Mouse (Mus musculus) embryo, embryonic 9.5 days (tissue): Measurements from ENCODE around the gene Ipo8.

Source experiments
- DNase-seq: peaks from one replicate; pipeline ENCODE4 v3.0.0-alpha.2; 2017; ENCODE audit errors: extremely low spot score

Ipo8 gene

DNA sequence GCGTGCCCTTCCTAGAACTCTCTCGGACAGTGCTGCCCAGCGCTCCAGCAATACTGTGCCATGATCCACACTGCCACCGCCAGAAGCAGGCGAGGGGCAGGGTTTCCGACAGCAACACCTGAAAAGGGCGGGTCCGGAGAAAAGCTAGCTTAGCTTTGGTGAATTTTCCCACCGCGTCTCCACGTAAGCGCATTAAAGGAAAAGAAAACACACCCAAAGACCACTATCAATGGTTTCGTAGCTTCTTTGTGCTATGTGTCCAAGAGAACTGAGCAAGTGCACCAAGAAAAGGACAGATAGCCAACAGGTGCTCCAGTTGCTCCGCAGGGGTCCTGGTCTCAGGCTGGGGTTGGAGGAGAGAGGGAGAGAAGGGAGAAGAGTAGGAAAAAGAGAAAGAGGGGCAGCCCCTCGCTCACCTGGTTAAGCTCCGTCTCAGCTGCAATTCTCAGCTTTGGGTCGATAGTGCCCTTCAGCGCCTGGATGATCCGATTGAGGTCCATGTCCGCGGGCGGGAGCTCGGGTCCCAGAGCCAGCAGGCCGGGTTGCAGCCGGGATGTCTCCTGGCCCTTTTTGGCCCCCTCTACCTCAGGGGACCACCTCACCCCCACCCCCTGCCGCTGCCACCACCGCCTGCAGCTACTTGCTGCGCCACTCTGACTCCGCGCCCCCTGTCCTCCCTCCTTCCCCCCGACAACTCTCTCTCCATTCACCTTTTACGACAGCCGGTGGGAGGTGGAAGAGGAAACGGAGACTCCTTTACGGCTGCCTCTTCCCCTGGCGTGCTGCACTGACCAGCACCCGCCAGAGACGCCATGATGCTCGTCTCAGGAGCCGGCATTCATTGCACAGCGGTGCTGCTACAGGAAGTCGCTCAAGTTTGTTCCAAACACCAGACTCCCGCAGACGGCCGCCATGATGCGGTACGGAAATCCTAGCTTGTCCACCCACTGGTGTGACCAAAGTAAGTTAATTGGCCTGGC lies at the start of gene Ipo8:
Ipo8 (minus strand) TSS at position 720 of the 980 bp plus-strand sequence.
- peak; percentile 90 for DNase-seq

DNA sequence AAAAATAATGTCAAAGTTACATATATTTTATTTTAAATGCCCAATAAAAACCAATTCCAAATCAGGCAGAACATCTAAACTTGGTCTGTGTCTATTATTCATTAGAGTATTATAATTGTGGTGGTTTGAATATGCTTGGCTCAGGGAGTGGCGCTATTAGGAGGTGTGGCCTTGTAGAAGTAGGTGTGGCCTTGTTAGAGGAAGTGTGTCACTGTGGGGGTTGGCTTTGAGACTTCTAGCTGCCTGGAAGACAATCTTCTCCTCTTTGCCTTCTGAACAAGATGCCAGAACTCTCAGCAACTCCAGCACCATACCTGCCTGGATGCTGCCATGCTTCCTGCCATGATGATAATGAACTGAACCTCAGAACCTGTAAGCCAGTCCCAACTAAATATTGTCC lies 42.6 kb upstream of the Ipo8 start:
- no peak for DNase-seq

DNA sequence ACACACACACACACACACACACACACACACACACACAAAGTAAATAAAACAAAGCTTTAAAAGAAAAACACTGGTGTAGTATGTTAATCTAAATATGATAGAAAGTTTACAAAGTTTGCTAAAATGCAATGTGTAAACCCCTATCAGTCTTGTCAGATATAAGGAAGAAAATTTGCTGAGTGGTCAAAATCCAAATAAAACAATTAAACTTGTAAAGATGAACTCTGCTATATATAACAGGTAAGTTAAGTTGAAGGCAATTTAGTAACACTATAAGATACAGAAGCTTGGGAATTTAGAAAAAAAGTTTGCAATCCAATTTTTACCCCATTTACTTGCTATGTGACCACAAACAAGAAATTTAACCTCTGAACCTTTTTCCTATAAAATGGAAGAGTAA lies 14.4 kb upstream of the Ipo8 start:
- no peak for DNase-seq

DNA sequence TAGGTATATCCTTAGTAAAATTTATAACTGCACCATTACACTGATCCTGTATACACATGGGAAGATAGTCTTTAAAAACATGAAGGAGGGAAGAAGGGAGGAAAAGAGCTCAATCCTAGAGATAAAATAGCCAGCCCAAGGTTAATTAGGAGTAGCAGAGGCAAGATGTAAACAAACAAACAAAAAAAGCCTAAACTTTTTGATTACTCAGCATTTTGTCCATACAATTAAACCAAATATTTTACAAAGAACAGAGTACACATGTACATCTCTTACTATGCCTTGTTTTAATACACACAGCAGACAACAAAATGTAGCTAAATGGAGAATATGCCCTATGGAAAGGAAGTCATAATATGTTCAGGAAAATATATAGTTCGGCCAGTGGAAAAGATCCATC lies 10.5 kb upstream of the Ipo8 start:
- DNase-seq, result no peak

DNA sequence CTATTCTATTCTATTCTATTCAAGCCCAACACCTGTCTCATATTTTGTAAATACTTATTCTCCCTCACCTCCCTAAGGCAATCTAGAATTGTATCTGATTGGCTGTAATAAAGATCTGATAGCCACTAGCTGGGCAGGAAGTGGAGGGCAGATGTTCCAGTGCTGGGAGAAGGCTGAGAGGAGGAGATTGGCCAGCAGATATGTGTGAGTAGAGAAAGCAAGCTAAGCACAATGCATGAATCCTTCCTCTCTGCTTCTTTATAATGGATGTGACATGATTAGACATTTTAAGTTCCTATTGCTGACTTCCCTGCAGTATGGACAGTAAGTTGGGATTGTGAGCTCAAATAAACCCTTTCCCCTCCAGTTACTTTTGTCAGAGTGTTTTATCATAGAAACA lies 7.2 kb upstream of the Ipo8 start:
- no peak for DNase-seq

DNA sequence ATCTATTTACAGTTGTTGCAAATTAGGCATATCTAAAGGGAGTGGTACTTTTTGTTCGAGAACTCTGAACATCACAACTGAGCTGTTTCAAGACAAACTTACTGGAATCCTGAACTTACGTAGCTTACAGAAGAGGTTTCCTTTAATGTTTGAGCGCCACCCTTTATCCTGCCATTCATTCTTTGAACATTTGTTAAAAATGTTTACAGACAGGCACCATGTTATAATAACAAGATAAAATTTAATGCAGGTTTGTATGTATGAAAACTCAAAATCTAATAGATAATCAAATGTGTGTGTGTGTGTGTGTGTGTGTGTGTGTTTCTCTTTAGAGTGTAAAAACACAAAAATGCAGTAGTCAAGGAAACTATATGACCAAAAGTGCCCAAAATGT lies 458 bp upstream of the Ipo8 start:
- DNase-seq, result peak; percentile 10

DNA sequence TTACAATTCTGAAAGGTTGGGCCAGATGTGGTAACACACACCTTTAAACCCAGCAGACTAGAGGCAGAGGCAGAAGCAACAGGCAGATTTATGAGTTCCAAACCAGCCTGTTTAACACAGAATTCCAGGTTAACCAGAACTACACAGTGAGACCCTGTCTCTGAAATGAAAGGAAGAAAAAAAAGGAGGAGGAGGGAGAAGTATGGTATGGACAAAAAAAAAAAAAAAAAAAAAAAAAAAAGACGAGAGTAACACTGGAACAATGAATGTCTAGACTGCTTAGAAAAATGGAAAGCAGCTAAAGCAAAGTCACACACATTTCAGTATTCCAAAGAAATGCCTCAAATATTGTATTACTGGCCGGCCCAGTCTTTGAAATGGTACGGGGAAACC lies 916 bp downstream of the Ipo8 start:
- DNase-seq, result no peak

DNA sequence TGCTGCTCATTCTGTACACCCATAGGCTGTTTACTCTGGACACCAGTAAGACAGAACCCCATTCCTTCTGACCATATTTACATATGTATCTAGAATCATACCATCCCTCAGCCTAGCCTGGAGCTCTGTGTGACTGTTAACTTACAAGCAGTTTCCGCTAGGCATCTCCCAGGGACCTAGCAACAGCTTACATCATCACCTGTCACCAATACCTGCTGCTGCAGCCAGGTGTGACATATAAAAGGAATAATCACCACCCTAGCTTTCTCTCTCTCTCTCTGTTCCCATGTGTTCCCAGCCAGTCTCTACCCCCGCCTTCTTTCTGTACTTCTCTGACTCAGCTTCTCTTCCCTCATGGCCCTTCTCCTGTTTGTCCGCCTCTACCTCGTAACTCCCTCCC lies 5.1 kb downstream of the Ipo8 start:
- no peak for DNase-seq

DNA sequence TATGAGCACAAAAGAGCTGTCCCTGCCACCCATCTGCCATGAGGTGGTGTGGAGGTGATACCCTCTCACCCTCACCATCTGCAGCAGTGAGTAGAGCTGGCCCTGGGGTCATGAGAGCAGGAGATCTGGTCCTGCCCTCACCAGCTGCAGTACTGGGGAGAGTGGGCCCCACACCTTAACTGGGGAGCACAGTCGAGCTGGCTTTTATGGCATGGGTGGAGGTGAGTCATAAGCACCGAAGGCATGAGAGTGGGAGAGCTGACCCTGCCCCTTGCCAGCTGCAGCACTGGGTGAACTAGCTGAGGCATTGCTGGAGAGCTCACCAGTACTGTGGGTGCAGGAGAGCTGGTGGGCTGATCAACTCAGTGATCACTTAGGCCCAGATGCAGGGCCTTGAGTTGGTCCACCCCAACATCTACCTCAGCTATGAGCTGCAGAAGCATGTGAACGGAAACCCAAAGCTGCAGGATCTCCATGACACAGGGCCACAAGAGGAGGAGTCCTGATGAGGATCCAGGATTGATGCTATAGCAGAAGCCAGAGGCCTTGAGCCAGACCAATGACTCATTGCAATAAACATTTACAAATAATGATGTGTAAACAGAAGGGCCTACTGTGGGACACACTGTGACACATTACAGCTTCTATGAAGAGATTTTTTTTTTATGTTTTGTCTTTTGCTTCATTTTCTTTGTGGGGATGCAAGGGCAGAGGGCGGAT lies 12.5 kb downstream of the Ipo8 start:
- no peak for DNase-seq

DNA sequence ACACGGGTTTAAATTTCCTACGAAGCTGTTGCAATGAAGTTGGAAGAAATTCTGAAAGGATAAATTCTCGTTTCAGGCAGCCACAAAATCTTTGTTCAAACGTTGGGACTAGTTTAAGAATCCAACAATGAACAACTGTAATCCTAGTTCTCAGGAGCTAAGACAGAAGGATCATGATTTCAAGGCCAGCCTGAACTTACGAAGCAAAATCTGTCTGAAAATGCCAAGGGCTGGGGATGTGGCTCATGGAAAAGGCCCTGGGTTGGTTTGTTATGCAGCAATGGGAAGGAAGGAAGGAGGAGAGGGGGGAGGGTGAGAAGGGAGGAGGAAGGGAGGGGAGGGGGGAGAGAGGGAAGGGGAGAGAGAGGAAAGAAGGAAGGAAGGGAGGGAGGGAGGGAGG lies 14.5 kb downstream of the Ipo8 start:
- no peak for DNase-seq

DNA sequence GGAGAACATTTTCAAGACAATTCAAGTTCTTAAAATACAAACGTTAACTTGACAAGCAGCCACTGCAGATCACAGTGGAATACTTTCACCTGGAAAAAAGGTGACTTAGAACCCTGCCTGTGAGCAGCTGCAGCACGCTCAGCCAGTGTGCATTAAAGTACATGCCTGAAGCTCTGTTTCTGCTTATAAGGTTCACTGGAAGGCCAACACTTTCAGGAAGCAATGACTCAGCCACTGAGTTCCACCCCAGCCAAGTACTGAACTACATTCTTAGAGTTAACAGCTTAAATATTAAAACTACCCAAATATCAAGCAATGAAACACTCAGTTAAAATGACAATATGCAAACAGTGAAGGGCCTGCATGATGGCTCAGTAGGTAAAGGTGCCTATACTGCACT lies 20.1 kb downstream of the Ipo8 start:
- no peak for DNase-seq

DNA sequence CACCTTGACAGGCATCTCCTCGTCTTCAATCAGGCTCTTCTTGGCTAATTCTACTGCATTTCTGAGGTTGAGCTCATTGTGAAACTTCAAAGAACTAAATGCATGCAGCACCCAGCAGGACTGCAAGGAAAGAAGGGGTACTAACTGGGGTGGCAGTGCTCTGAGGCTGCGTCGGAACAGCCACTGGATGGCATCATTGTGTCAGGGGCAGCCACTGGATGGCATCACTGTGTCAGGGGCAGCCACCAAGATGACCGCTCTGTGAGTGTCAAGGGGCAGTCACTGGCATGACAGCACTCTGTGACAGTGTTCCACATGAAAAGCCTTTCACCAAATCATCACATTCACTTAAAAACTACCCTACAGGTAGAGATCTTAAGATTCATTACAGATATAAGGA lies 31.5 kb downstream of the Ipo8 start:
- DNase-seq, result no peak

DNA sequence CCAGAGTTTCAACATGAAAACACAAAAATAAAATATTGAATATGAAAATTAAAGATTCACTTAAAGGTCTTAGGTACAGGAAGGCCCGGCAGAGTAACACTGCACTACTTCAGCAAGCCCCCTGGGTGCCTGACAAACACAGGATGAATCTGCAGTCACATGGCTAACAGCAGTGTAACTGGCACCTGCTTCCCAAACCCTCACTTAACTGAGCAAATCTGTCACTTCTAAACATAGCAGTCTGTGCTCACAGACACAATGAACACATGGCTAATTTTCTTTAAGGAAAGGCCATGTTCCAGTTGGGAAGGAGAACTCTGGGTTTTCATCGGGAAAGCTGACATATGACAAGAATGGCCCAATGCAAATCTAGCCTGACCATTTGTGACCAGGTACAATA lies 36.1 kb downstream of the Ipo8 start:
- DNase-seq, result no peak

DNA sequence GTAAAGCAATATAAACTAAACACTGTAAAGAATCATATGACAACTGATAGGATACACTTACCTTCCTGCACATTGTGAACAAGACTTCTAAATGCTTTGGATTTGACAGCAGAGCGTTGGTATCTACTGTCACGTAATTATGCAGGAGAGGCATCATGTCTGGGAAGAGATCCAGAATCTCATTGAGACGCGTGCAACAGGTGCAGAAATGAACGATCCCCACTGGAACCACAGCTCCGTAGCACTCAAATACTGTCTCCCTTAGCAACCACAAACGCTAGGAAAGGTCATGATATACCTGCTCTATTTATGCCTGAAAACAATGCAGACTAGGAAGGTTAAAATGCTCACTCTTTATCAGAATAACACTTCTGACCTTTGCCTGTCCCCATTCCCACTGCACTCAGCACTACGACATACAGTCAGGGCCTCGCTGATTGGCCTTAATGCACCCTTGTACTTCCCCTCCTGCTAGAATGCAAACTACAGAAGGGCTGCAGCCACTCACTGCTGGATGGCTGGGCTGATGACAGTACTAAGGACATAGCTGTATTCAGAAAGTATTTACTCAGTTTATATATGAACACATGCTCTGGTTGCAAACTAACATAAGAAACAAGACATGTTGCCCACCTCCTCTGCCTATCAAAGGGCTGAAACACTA lies 42.1 kb downstream of the Ipo8 start:
- DNase-seq, result no peak

DNA sequence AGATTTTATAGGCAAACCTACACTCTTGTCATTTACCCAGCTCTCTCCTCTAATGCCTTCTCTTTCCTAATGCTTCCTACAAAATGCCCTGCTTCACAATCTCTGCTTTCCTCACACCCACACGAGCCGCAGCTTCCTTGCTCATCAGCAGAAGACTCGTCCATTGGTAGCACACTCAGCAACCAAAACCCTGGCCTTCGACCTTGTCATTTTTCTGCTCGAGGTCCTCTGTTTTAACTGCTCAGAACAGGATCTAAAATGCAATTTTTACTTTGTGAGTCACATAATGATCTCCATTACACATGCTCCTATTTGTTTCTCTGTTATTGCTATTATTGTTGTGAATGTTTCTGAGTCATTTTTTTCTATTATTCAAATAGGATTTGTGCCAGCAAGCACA lies 45.1 kb downstream of the Ipo8 start:
- no peak for DNase-seq

DNA sequence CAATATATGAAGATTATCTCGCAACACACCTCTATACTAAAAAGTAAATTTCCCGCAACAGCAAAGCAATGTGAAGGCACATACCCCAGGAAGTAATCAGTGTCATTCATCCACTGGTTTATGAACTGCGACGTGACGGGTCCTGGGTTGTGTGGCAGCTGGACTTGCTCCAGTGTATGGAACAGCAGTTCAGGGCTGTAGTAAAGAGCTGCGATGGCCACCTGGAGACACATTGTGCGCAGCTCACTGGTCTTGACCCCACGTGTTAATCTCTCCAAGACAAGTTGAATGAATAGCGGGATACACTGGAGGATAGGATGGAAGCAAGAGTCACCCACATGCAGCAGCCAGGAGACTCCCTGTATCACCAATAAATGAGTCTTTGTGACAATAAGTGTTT lies 46.8 kb downstream of the Ipo8 start:
- DNase-seq, result no peak

DNA sequence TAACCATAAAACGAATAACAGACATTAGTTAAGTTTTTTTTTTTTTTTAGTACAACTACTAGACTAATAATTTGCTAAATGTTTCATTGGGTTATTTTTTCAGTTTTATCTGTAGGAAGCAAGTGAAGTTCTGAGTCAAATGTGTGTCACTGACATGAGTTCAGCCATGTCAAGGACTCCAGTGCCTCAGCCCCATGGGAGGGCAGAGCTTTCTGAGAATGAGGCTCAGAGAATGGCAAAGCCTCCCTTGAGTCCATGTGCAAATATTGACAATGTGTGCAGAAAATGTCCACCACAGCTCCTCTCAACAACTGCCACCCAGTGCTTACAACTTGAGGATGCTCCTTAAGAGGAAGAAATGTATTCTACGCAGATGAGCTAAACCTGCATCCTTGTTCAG lies 55.0 kb downstream of the Ipo8 start:
- no peak for DNase-seq

DNA sequence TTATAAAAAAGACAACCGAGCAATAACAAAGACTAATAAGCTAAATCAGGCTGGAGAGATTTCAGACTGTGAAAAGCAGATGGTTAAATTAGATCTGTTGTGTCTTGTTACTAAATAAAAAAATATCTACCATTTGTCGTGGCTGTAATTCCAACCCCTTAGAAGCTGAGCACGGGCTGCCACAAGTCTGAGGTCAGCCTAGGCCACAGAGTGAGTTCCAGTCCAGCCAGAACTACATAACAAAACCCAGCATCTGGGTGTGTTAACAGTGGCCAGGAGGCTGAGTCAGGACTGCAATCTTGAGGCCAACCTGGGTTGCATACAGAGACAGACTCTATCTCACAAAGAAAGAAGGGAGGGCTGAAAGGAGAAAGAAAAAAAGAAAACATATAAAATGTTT lies 59.8 kb downstream of the Ipo8 start:
- DNase-seq, result no peak

DNA sequence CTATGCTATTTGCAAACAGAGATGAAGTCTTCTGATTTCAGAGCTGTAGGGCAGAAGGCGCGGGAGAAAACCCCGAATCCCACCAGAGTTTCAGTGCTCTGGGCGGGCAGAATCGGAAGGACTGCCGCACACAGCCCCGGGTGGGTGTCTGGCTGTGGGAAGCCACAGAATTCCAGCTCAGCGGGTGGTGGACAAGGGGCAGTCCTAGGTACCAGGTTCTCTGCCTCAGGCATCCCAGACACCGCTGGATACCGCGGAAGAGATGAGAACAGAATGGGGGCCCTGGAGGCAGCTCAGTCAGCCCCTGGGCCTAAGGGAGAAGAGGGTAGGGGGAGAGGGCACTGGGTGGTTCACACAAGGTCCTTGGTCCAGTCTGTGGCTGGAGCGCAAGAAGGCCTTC lies 62.8 kb downstream of the Ipo8 start:
- DNase-seq, result no peak

DNA sequence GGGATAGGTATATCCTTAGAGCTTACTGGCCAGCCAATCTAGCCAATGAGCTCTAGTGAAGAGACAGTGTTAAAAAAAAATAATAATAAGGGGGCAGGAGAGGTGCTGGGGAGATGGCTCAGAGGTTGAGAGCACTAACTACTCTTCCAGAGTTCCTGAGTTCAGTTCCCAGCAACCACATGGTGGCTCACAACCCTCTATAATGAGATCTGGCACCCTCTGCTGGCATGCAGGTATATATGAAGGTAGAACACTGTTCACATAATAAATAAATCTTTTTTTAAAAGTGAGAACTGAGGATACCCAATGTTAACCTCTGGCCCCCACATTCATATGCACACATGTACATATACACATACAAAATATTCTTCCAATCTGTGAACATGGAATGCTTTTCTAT lies 64.0 kb downstream of the Ipo8 start:
- no peak for DNase-seq

DNA sequence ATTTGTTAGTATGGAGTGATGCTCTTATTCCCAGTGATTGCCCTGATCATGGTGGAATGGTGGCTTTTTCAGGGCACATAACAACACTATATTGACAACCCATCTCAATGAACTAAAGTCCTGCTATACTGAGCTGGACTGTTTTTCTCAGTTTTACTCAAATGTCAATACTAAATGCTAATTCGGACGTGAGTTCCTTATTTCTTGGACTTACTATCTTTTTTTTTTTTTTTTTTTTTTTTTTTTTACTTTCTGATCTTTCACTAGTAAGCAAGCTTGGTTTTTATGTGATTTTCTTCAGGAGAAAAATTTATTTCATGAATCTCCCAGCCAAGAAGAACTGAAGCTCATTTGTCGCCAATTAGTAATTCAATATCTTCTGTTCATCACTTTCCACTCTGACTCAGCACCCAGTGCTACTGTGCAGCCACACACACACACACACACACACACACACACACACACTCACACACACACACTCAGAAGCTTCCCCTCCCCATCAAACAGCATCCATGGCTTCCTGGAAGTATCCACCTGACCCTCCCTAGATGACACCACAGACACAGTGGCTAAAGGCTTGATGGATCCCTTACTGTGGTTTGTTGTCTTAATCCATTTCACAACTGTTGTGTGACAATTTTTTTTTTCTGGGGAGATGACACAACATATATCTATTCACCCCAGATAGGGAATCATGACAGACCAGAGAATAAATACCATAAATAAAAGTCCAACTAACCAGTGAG lies 69.1 kb downstream of the Ipo8 start:
- no peak for DNase-seq

DNA sequence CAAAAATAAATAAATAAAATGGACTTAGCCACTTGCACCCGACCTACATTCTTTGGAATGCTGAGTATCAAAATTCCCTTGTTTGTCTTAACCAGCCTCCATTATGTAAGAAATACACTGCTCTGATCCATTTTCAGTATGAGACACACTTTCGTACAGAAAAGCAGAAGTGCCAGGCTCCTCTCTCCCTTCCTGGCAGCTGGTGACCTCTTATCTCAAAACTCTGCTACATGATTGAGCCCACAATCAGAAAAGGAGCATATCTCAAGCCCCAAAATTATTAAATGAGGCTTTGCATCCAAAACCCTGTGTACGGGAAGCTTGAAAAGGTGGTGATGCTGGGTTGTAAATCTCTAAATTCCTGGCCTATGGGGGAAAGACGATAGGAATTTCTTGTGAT lies 69.8 kb downstream of the Ipo8 start:
- DNase-seq, result no peak
